Mouse (Mus musculus) lung, postnatal 0 days (tissue): ENCODE results near the gene Mag. TPM values are rescaled to one million over a fixed set of nuclear protein-coding genes. Genes with fewer than 3 reads are reported as not detected.

Source experiments
- ATAC-seq: fragments of 200-750 bp; cut with Nextera tagmentation; 2 replicates; pipeline ENCODE4 v1.8.0; 2017; ENCODE audit warnings: moderate library complexity
- DNase-seq: peaks from one replicate; pipeline ENCODE4 v3.0.0-alpha.2; 2016; ENCODE audit warnings: low spot score
- H3K27ac ChIP-seq: fragments of 300-500 bp; sonication (generic); 2 replicates; pipeline ENCODE4 v1.5.1; 2014; ENCODE audit warnings: antibody characterized with exemption, mild to moderate bottlenecking, low read length, mixed read lengths
- H3K27me3 ChIP-seq: fragments of 300-500 bp; sonication (generic); replicated peaks from 2 replicates; pipeline ENCODE4 v1.6.1; 2014; ENCODE audit warnings: low read length, mixed read lengths; ENCODE audit not compliant: insufficient read depth
- H3K36me3 ChIP-seq: fragments of 300-500 bp; sonication (generic); 2 replicates; pipeline ENCODE4 v1.6.1; 2014; ENCODE audit warnings: low read length, mixed read lengths; ENCODE audit not compliant: insufficient read depth
- H3K4me1 ChIP-seq: fragments of 300-500 bp; sonication (generic); 2 replicates; pipeline ENCODE4 v1.6.1; 2014; ENCODE audit warnings: antibody characterized with exemption, low read depth, low read length, mixed read lengths; ENCODE audit not compliant: insufficient read depth
- H3K4me2 ChIP-seq: fragments of 300-500 bp; sonication (generic); replicated peaks from 2 replicates; pipeline ENCODE4 v1.6.1; 2014; ENCODE audit warnings: low read depth, mild to moderate bottlenecking, low read length, moderate library complexity, mixed read lengths
- H3K4me3 ChIP-seq: fragments of 300-500 bp; sonication (generic); 2 replicates; pipeline ENCODE4 v1.5.1; 2014; ENCODE audit warnings: low read depth, low read length
- H3K9ac ChIP-seq: fragments of 300-500 bp; sonication (generic); replicated peaks from 2 replicates; pipeline ENCODE4 v1.6.1; 2014; ENCODE audit warnings: low read depth, mild to moderate bottlenecking
- H3K9me3 ChIP-seq: fragments of 300-500 bp; sonication (generic); 2 replicates; pipeline ENCODE4 v1.6.1; 2016; ENCODE audit warnings: low read length, mixed read lengths
- CTCF ChIP-seq: IDR thresholded peaks from 2 replicates; pipeline ENCODE4 v1.5.1; 2016; ENCODE audit warnings: antibody characterized with exemption, mild to moderate bottlenecking
- EP300 ChIP-seq: IDR thresholded peaks from 2 replicates; pipeline ENCODE4 v1.6.1; 2016; ENCODE audit warnings: antibody characterized with exemption, mild to moderate bottlenecking, control low read depth
- WGBS: fragments of 180-500 bp; shearing (Covaris S2); extraction: QIAGEN DNeasy Blood & Tissue Kit; methylation state at CpG from one replicate; pipeline ENCODE4 v1.1.7; 2014; 5-methylcytosine and 5-hydroxymethylcytosine counted together
- polyA plus RNA-seq: library from polyadenylated mRNA; unstranded; fragments of >200 nt; fragmentation: Nextera tagmentation; extraction: Ambion mirVana; gene quantifications from 2 replicates; pipeline ENCODE4 v1.2.1, GENCODE M21; 2015

The Mag gene
- polyA plus RNA-seq, 1 experiment from 2014 or later, result 1.8 TPM

DNA sequence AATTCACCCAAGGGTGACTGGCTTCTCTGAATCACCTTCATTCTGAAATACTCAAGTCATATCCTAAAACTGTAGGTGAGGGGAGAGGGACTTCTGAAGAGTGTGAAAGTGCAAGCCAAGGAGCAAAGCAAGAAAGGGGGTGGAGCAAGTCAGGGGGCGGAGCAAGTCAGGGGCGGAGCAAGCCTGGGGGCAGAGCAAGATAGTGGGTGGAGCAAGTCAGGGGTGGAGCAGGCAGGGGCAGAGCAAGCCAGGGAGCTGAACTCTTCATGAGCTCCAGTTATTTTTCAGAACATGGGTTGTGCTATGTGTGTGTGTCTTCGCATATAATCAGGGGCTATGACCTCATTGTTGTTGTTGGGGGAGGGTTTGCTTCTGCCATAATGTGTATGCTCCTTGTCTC is 5.5 kb upstream of the Mag start:
- 64% methylated on average over 3 of the region's 3 CpGs for WGBS
- H3K4me2 ChIP-seq, result no peak overlapping the region
- no peak; the same call in 1 of the 2 replicates for ATAC-seq
- H3K4me1 ChIP-seq, result 0 out of 2 replicates have a peak, but pooled peaks cover 3% of the 10 kb centered on the region
- H3K36me3 ChIP-seq, result no peaks in the 10 kb centered on the region
- no peak overlapping the region for H3K4me3 ChIP-seq
- TF ChIP-seq EP300 (no peak), CTCF (no peak)
- no peaks in the 10 kb centered on the region for H3K27me3 ChIP-seq
- no peaks in the 10 kb centered on the region for H3K9me3 ChIP-seq
- no peak overlapping the region for H3K9ac ChIP-seq
- no peak overlapping the region for H3K27ac ChIP-seq
- DNase-seq, result peak; percentile 7

GRCm38 (mm10) chr7:30917219-30917618 is 2.5 kb upstream of the Mag start:
- WGBS, result 33% methylated on average over 4 of the region's 4 CpGs
- Histone ChIP-seq H3K9me3 (no peaks in the 10 kb centered on the region), H3K4me1 (0 out of 2 replicates have a peak, but pooled peaks cover 3% of the 10 kb centered on the region), H3K9ac (no peak overlapping the region), H3K36me3 (no peaks in the 10 kb centered on the region), H3K4me3 (no peak overlapping the region), H3K27me3 (no peaks in the 10 kb centered on the region), H3K4me2 (no peak overlapping the region), H3K27ac (no peak overlapping the region)
- TF ChIP-seq EP300, result no peak
- TF ChIP-seq CTCF, result no peak
- ATAC-seq (no peak), DNase-seq (no peak)

- H3K4me3 ChIP-seq, result no peak overlapping the region
- H3K36me3 ChIP-seq, result no peaks in the 10 kb centered on the region
- 0 out of 2 replicates have a peak, but pooled peaks cover 3% of the 10 kb centered on the region for H3K4me1 ChIP-seq
- DNase-seq, result peak; percentile 5
- H3K4me2 ChIP-seq, result no peak overlapping the region; the same call in 1 of the 2 replicates
- H3K9ac ChIP-seq, result no peak overlapping the region
- no peak for TF ChIP-seq CTCF
- TF ChIP-seq EP300, result no peak
- no peaks in the 10 kb centered on the region for H3K9me3 ChIP-seq
- H3K27ac ChIP-seq, result no peak overlapping the region
- 20% methylated on average over 6 of the region's 6 CpGs for WGBS
- no peaks in the 10 kb centered on the region for H3K27me3 ChIP-seq
- no peak for ATAC-seq
Measured at GRCm38 (mm10) chr7:30916713-30917112, 2.0 kb upstream of the Mag start.

DNA sequence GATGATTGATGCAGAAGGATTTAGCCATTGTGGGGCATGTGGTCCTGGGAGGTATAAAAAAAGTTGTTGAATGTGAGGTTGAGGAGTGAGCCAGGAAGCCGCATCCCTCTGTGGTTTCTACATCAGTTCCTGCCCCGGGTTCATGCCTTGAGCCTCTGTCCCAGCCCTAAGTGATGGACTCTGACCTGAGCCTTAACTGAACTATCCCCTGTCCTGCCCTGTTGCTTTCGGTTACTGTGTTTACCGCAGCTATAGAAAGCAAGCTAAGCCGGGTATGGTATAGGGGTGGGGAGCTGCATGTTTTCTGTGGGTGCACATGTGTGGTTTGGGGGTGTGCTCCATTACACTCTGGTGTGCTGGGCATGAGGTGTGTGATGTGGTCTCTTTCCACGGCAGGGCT is 4.9 kb downstream of the Mag start:
- DNase-seq, result no peak
- TF ChIP-seq EP300 (no peak), CTCF (no peak)
- no peaks in the 10 kb centered on the region for H3K36me3 ChIP-seq
- no peak overlapping the region for H3K9ac ChIP-seq
- no peaks in the 10 kb centered on the region for H3K9me3 ChIP-seq
- ATAC-seq, result no peak
- H3K4me2 ChIP-seq, result no peak overlapping the region
- WGBS, result 72% methylated on average over 6 of the region's 6 CpGs
- H3K4me1 ChIP-seq, result no peaks in the 10 kb centered on the region
- H3K27me3 ChIP-seq, result no peaks in the 10 kb centered on the region
- H3K4me3 ChIP-seq, result no peak overlapping the region
- H3K27ac ChIP-seq, result no peak overlapping the region

- no peaks in the 10 kb centered on the region for H3K36me3 ChIP-seq
- peak overlapping the region; percentile 17; the same call in 1 of the 2 replicates for H3K4me3 ChIP-seq
- WGBS, result 20% methylated on average over 17 of the region's 17 CpGs
- no peaks in the 10 kb centered on the region for H3K27me3 ChIP-seq
- no peaks in the 10 kb centered on the region for H3K9me3 ChIP-seq
- no peaks in the 10 kb centered on the region for H3K4me1 ChIP-seq
- no peak overlapping the region for H3K27ac ChIP-seq
- H3K9ac ChIP-seq, result no peak overlapping the region
- ATAC-seq, result no peak; the same call in 1 of the 2 replicates
- TF ChIP-seq EP300, result no peak
- TF ChIP-seq CTCF, result no peak
- DNase-seq, result no peak
- peak overlapping the region; percentile 52 for H3K4me2 ChIP-seq
Measured at GRCm38 (mm10) chr7:30908992-30909431, 5.7 kb downstream of the Mag start.

DNA sequence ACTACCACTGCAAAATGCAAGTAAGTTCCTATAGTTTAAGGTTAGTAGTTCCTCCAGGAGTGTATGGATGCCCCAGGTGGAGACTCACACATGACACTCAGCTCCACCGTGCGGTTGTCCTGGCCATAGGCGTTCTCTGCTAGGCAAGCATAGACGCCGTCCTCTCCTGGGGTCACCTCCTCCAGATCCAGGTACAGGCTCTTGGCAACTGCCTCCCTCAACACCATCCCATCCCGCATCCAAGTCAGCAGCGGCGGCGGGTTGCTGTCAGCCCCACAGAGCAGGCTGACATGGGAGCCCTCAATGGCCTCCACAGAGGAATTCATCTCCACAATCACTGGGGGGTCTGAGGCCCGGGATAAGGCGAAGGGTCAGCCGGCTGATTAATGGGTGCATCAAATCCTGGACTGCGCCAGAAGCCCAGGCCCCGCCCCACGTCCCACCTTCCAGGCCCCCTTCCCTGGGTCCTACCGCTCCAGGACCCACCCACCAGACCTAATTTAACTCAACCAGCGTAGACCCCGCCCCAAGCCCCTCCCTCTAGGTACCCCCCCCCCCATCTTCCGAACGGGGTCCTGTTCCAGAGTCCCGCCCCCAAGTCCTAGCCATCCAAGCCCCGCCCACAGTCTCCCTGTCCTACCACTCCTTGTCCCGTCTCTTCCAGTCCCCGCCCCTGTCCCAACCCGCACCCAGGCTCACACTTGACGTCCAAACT is 6.2 kb downstream of the Mag start:
- no peaks in the 10 kb centered on the region for H3K9me3 ChIP-seq
- peak; percentile 71 for DNase-seq
- H3K9ac ChIP-seq, result no peak overlapping the region
- TF ChIP-seq CTCF (no peak), EP300 (no peak)
- no peaks in the 10 kb centered on the region for H3K27me3 ChIP-seq
- peak overlapping the region; percentile 52 for H3K4me2 ChIP-seq
- no peaks in the 10 kb centered on the region for H3K36me3 ChIP-seq
- no peak overlapping the region for H3K27ac ChIP-seq
- WGBS, result 3% methylated on average over 16 of the region's 26 CpGs
- H3K4me1 ChIP-seq, result no peaks in the 10 kb centered on the region
- peak; percentile 85 for ATAC-seq
- peak overlapping the region; percentile 17; the same call in 1 of the 2 replicates for H3K4me3 ChIP-seq
